Mouse (Mus musculus): ENCODE measurements around the gene Parn.
A peak's percentile ranks its signal among the peaks of the same experiment; 100 is the strongest.

The Parn gene

DNA sequence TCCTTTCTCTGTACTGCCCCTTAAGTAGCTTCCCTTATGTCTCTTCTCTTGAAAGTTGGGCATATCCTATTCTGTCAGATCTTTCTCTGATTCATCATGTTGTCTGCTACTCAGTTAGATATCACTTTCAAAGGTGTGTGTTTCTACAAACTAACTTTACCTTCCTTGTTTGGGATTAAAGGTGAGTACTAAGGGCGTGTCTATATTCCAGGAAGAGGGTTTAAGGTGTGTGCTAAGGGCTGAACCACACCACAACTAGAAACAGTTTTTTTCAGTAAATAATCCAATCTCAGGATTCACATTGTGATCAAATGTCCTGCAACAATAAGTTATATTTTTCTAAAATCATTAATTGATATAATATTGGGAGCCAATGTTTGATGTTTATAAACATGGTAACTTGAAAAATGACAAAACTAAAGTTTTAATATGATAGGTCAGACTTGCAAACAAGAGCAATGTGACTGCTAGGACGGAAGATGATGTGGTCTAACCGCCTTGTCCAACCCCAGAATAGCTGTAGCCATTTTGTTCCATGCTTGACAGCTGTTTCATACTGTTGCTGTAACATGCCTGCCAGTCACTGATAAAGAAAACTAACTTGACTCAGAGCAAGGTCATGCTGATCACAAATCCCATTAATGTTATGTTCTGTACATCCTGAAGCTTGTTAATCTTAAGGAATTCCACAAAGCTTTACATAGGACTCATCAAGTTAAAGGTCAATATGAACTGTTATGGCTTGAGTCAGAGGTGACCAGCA is 46.0 kb downstream of the Parn start:
- no peak for DNase-seq

DNA sequence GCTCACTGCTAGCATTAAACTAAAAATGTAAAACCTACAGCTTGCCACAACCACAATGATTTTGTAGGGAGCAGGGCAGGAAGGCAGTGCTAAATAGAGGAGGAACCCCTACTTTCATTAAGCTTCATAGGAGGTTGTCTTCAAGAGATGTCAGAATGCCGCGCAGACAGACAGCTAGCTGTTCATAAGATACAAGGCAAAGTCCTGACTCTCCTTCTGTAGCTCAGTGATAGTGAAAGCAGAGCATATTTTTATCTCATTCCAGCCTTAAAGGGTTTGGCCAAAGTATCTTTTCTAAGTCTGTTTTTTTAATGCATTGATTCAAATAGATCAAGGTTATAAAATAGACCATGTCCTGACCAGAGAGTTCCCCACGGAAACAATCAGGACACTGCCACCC is 47.8 kb downstream of the Parn start:
- DNase-seq, result no peak

DNA sequence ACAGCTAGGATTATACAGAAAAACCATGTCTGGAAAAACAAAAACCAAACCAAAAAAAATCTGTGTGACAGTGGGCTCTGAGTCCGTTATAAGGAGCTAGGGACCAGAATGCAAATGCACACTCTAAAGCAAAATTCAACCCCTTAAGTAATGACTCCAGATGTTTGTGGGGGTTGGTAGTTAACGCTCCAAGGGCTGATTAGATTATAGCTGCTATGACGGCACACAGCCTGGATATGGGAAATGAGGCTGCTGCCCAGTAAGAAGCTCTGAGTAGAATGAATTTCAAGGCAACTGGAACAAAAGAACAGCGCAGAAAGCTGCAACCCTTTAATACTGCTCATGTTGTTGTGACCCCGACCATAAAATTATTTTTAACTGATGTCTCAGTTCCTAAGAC is 52.7 kb downstream of the Parn start:
- no peak for DNase-seq

DNA sequence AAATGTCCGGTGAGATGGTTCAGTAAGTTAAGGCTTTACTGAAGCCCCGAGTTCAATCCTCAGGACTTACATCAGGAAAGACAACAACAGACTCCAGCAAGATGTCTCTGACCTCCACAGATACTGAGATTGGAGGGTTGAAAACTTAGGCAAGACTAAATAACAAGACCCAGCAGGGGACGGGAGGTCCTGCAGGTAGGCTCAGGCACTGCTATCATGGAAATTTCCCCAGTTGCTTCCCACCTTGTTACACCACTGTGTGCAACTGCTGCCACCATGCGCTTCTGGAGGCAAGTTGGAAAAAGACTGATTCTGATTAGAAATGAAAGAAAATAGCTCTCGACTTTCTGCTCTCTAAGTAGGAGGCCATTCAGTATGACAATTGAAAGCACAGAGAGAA is 55.4 kb downstream of the Parn start:
- no peak for DNase-seq

DNA sequence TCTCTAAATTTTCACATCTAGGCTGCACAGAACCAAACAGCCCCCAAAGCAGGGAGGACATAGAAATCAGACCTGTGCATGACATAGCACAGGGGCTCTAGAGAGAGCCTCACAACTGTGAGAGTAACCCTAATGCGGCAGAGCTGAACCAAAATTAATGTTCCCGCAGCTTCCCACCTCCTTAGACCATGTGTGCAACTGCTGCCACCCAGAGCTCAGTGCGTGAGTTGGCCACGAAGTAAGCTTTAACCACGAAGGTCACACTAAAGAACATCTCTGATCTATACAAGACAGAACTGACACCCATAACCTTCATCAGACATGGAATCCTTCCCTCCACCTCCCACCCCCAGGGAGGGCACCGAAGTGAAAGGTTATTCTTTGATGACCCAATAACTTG is 55.9 kb downstream of the Parn start:
- DNase-seq, result no peak

DNA sequence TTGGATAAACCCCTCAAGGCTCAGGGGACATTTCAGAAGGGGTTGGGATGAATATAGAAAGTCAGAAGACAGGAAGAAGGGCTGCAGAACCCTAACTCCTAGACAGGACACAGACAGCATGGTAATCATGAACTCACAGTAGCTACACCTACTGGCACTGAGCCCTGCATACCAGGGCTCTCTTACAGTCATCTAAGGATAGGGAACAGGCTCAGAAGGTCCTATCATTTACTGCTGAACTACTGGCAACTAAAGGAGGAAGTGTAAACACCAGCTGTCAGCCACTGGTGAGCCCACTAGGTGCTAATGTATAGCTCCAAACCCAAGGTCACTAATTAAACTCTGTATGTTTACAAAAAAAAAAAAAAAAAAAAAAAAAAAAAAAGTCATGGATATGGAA is 56.6 kb downstream of the Parn start:
- peak; percentile 5 to 17 for DNase-seq

DNA sequence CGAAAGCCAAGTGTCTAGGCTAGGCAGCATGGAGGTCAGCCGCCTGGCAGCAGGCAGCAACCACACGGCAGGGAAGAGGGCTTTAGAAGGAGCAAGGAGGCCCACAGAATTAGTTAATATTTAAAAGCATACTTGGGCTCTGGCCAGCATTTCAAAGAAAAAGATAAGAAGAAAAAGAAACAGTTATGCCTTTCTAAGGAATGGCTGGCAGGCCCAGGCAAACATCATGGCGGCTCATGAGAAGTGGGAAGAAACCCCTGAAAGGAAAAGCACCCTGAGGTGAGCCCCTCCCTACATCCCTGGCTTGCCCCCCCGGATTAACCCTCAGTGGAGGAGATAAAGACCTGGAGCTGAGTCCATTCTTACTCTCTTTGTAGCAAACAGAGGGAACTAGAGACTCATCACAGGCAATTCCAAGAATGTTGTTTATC is 57.0 kb downstream of the Parn start:
- peak; percentile 9 to 29 for DNase-seq

DNA sequence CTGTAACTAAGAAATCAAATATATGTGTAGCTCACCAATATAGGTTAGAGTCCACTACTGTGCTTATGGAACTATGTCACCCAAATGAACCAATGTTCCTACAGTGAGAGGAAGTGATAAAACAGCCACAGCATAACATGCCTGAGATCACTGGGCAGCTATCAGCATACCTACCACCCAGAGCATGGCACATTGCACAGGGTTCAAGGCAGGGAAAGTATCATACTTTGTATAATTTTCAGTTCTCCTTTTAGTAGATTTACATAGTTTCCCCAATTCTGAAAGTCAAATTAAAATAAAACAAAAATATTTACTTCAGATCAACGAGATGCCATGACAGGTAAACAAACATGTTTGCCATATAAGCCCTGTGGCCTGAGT is 59.3 kb downstream of the Parn start:
- DNase-seq, result no peak

DNA sequence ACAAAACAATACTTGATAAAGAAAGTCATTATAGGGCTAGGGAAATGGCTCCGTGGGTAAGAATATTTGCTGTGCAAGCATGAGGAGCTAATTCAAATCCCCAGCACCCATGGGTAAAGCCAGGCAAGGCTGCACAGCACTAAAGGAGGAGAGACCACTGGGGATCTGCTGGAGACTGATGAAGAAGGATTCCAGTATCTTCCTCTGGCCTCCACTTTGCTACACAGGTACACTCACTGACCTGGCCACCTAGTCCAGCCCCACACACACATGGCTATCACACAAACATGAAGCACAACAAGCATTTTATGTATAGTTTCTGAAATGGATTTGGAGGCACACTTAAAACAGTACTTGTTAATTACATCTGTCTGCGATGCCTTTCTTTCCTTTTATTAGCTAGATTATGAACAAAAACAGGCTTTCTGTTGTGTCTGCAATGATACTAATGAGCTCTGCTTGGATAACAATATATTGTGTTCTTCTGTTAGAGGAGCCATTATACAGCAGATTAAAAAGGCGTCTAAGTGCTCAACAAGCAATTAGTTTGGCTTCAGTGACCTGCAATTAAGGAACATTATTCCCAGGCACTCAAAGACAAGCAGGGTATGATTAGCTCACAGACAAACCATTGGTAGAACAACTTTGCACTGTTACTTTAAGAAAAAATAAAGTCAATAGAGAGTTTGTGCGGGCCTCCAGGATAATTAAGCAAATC is 59.8 kb downstream of the Parn start:
- no peak for DNase-seq

DNA sequence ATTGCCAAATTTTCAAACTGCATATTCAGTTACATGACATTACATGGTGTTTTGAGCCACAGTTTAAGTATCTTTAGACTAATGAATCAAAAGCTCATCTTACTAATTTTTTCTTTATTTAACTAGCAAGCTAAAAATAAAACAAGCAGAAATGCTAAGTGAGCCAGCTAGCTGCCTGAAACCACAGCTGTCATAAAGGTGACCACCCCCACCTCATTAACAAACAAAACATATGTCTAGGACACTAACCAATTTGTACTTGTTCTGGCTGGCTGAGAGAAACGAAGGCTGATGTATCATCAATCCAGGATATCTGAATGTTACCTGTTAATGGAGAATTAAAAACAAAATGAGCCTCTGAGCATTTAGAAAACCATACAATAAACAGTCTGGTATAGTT is 65.2 kb downstream of the Parn start:
- no peak for DNase-seq

DNA sequence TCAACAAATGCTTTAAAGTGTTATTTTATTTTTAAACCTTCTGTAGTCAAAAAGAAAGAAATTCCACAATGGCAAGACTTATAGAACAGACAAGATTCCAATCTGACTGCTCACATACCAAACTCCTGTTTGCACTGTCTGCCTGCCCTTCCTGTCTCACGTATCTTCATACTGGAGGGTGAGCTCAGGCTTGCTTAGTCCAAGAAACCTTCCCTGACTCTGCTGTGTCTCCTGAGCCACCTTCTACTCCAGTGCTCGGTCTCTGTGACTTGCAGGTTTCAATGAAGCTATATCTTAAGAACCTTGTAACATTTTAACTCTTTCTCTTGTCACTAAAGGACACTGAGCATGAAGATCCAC is 78.9 kb downstream of the Parn start:
- no peak for DNase-seq

DNA sequence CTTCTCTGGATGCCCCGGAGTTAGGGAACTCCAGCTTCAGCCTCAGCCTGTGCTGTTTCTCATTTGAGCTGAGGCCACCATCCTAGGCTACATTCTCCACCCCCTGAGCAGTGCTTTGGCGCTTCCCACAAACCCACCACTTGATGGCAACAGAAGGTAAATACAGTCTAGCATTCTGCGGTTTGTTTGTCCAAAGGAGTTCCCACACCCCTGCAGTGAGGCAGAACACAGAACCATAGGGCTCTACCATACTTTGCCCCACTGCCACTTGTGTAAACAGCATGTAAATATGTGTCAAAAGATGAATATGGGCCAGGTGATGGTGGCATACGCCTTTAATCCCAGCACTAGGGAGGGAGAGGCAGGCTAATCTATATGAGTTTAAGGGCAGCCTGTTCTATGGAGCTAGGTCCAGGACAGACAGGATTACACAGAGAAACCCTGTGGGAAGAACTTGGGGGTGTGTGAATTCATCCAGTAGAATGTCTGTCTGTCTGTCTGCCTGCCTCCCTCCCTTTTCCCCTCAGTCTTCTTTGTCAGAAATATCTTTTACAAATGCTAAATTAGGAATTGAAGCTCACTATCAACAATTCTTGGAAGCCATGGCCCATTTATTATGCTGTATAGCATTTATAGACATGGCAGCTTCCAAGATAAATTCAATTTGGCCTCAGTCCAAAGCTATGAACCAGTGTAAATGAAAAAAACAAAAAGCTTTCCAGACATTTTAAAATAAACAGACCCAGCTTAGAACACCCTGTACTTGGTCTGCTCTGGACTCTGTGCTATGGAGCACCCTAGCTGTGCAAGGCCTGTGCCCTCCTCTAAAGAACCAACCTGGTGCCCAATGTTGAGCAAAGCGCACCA is 79.6 kb downstream of the Parn start:
- peak; percentile 39 to 57 for DNase-seq

DNA sequence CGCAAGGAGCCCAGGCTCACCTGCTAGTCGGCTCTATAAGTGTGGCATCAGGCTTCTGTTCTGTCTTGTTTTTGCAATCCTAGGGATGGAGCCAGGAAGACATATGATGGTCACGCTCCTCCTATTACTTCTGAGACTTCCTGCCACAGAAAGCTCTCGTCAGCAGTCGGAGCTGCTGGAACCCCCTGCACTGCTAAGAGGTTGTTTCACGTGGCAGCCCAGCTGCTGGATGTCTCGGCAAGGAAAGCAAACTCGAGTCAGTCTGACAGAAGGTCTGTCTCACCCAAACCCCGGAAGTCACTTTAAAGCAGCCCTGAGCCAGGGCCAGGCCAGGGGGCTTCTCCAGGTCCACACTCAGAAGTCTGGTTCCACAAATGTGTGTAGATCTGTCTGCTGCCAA is 82.7 kb downstream of the Parn start:
- DNase-seq, result no peak

DNA sequence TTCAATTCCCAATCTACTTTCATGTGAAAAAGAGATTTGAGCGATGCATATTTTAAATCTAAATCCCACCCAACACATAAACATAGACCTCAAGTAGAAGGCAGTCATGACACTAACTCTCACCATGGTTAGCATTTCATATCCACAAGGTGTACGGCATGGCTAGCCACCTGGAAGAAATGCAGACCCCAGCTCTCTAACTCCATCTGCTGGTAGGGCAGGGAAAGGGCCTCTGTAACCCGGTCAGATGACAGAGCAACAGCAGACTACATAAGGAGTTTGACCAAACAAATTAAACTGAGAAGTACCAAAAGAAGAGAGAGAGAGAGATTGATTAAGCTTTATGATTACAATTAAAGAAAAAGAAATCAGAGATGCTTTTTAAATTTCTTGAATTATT is 87.2 kb downstream of the Parn start:
- DNase-seq, result peak in 1 of 2 experiments; percentile 46

DNA sequence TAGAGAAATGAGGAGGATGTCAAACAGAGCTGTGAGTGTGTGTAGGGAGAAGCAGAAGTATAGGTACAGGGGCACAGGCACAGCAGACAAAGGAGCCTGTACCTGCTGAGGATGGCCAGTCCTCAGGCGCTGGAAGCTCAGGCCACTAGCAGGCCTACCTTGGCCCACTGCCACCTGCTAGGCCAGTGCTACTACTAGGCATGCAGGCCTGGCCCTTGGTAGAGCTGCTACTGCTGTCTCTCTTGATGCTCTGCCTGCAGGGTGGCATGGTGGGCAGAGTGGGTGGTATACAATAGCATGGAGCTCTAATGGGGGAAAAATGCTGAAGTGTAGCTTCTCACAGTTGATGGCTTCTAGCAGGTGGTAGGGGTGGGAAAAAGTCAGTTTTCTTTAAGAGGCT is 88.0 kb downstream of the Parn start:
- DNase-seq, result no peak

DNA sequence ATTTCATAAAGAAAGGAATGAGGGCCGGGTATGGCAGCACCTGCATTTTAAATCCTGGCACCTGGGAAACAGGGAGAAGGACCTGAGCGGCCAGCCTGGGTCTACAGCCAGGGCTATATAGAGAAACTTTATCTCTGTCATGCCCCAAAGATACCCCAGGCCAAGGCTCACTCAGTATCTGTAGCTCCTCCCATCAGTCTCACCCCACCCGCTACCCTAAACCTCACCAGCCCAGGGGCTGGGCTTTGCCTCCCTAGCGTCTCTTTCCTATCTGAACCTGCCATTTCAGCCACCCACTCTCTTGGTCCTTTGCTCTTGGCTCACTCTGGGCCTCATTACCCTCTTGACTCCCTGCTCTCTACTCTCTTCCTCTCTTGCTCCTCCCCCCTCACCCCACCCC is 92.7 kb downstream of the Parn start:
- DNase-seq, result no peak

DNA sequence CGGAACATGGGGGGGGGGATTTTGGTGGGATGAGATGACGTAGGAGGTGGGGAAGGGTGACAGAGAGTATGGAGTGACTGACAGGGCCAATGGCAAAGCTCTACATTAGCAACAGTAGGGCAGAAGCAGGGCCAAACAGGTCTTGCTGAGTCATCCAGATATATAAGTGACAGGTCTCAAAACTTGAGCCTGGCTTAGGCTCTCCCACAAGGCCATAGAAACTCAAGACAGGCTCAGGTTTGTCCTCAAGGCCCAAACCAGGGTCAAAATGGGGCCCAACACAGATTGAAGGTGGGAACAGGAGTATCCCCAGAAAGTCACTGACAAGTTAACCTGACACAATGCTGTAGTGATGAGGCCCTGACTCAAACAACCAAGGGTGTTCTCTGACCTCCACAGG is 99.7 kb downstream of the Parn start:
- no peak for DNase-seq

DNA sequence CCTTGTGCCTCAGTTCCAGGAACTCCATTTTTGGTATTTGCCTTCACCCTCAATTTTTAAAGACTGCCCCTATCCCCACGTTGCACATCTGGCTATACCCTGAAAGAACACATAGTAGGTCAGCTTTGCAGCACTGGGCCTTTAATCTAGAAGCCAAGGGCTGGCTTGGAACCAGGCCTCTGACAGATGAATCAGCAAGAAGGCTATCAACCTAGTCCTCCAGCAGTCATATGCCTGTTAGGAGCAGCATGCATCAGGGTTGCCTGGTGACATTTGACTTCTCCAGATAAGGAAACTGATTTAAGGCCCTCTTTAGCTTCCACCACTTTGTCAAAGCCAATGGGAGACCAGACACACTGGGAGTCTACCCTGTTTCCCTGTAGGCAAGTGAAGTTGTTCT is 100.4 kb downstream of the Parn start:
- no peak for DNase-seq

DNA sequence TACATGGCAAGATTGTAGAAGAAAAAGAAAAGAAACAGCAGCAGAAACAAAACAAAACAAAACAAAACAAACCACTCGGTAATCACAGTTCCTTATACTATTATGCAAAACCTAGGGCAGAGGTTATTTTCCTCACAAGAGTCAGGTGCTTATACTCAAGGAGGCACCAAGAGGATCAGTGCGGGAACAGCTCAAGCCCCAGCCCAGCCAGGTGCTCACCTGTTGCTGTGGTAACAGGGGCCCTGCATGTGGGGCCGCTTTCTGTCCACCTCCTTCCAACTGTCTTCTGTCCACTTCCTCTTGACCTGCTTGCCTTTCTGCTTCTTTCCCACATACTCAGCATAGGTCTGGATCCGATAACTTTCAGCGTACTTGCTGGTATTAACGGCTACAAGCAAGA is 101.6 kb downstream of the Parn start:
- DNase-seq, result peak; percentile 64 to 82

DNA sequence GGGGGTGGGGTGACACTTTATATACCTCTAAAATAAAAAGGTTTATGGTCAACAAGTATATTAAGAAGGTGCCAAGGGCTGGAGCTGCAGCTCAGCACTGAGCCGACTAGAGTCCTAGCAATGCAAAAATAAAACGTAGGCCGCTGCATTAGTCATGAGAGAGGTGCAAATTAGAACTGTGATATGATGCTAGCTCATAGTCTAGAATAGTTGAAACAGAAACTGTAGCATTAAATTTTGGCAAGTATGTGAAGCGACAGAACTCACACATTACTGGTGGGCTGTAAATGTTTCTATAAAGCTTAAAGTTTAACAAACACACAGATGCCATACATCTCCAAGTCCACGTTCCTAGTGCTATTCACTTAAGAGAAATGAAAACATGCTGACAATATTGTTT is 102.7 kb downstream of the Parn start:
- no peak for DNase-seq

DNA sequence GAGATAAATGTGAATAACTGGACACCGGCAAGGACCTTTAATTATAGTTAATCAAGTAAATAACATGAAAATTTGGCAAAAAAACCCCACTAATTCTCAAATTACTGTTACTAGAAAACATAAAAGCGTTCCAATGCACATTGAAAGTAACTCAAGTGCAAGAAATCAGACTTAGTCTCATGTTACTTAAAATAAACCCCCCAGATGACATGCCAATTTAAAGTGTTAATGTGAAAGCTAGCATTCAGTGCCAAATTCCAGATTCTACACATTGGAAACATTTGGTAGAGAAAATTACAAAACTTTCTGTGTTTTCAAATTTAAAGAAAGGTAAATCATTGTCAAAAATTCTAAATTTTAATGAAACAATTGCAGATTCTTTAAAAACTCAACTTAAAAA is 110.2 kb downstream of the Parn start:
- DNase-seq, result no peak

DNA sequence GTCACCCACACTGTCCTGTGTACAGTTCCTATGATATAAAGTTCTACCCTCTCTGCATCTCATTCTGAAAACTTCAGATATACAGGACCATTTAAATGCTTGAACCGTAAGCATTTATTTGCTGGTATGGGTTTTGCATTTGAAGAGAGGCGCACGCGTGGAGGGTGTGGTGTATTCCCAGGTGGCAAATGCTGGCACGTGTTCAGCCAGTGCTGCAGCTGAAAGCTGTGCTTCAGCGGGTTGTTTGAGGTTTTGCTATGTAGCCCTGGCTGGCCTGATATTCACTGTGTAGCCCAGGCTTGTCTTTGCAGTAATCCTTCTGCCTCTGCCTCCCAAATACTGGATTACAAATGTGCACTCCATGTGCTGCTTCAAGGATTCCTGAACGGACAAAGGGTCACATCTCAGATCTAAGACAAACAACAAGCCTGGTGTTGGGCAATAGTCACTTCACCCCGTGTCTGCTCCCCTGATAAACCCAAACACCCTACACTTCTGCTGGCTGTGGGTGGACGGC is 111.0 kb downstream of the Parn start:
- no peak for DNase-seq

DNA sequence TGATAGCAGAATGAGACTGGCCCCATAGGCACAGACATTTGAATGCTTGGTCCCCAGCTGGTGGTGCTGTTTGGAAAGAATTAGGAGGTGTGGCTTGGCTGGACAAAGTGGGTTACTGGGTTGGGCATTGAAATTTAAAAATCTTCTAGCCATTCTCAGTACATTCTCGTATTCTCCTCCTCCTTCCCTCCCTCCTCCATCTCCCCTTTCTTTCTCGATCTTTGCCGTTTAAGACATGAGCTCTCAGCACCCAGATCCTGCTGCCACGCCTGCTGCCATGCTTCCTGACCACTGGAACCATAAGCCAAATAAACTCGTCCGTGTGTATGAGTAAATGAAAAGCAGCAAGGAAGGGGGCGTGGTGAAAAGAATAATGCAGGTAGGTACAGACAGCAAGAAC is 111.5 kb downstream of the Parn start:
- no peak for DNase-seq

DNA sequence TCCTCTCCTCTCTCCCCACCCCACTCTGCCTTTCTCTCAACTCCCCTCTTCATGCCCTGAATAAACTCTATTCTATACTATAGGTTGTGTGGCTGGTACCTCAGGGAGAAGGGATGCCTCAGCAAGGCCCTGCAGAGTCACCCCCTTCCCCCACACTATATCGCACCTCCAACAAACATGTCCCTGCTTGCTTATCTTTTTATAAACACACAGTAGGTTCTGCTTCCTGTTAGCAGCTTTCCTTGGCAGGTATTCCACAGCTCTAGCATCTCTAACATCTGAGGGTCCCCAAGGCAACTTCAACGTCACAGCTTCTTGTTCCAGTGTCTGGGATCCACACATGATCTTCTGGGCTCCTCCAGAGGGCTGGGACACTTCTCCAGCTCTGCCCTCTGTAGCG is 117.3 kb downstream of the Parn start:
- no peak for DNase-seq
